Mouse (Mus musculus) kidney, embryonic 15.5 days (tissue): ENCODE data around the gene Fzd5. TPM values are rescaled to one million over a fixed set of nuclear protein-coding genes. Genes with fewer than 3 reads are reported as not detected.

Source experiments
- ATAC-seq: fragments of 200-750 bp; cut with Nextera tagmentation; replicated peaks from 2 replicates; pipeline ENCODE4 v1.8.0; 2017; ENCODE audit warnings: moderate TSS enrichment; ENCODE audit not compliant: low FRiP score
- H3K27ac ChIP-seq: fragments of 300-500 bp; sonication (generic); 2 replicates; pipeline ENCODE4 v1.5.1; 2015; ENCODE audit warnings: mild to moderate bottlenecking, inconsistent platforms
- H3K27me3 ChIP-seq: fragments of 300-500 bp; sonication (generic); 2 replicates; pipeline ENCODE4 v1.6.1; 2015; ENCODE audit warnings: inconsistent platforms
- H3K36me3 ChIP-seq: fragments of 300-500 bp; sonication (generic); 2 replicates; pipeline ENCODE4 v1.6.1; 2015; ENCODE audit warnings: inconsistent platforms
- H3K4me1 ChIP-seq: fragments of 300-500 bp; sonication (generic); 2 replicates; pipeline ENCODE4 v1.6.1; 2015; ENCODE audit warnings: inconsistent platforms
- H3K4me2 ChIP-seq: fragments of 300-500 bp; sonication (generic); 2 replicates; pipeline ENCODE4 v1.6.1; 2015; ENCODE audit warnings: moderate library complexity, mild to moderate bottlenecking, inconsistent platforms
- H3K4me3 ChIP-seq: fragments of 300-500 bp; sonication (generic); replicated peaks from 2 replicates; pipeline ENCODE4 v1.5.1; 2015; ENCODE audit warnings: mild to moderate bottlenecking, inconsistent platforms
- H3K9ac ChIP-seq: fragments of 300-500 bp; sonication (generic); 2 replicates; pipeline ENCODE4 v1.6.1; 2015; ENCODE audit warnings: mild to moderate bottlenecking, inconsistent platforms
- H3K9me3 ChIP-seq: fragments of 300-500 bp; sonication (generic); replicated peaks from 2 replicates; pipeline ENCODE4 v1.6.1; 2016; ENCODE audit warnings: inconsistent platforms
- WGBS: fragments of 180-500 bp; shearing (Covaris S2); methylation state at CpG from one replicate; pipeline ENCODE4 v1.1.7; 2015; ENCODE audit warnings: mixed read lengths; 5-methylcytosine and 5-hydroxymethylcytosine counted together
- polyA plus RNA-seq: library from polyadenylated mRNA; unstranded; fragments of >200 nt; fragmentation: Nextera tagmentation; extraction: Ambion mirVana; gene quantifications from 2 replicates; pipeline ENCODE4 v1.2.1, GENCODE M21; 2015

Fzd5 gene
- polyA plus RNA-seq, 1 experiment from 2014 or later: 2.2 TPM

GRCm38 (mm10) chr1:64732637-64733200 is 4.8 kb downstream of the Fzd5 start:
- WGBS: 60% methylated on average over 7 of the region's 7 CpGs
- H3K4me2 ChIP-seq: 0 out of 2 replicates have a peak overlapping the region, but pooled peaks have one; percentile 12
- H3K4me3 ChIP-seq: no peak overlapping the region
- no peaks in the 10 kb centered on the region for H3K9me3 ChIP-seq
- no peak for ATAC-seq
- no peak overlapping the region for H3K9ac ChIP-seq
- peaks cover 38% of the 10 kb centered on the region for H3K27me3 ChIP-seq
- H3K4me1 ChIP-seq: peaks cover 38% of the 10 kb centered on the region
- H3K27ac ChIP-seq: no peak overlapping the region
- H3K36me3 ChIP-seq: peaks cover 7% of the 10 kb centered on the region

GRCm38 (mm10) chr1:64732161-64732560 is 5.4 kb downstream of the Fzd5 start:
- 50% methylated on average over 10 of the region's 10 CpGs for WGBS
- Histone ChIP-seq H3K9ac (no peak overlapping the region), H3K27ac (no peak overlapping the region), H3K36me3 (peaks cover 7% of the 10 kb centered on the region), H3K9me3 (no peaks in the 10 kb centered on the region), H3K4me2 (no peak overlapping the region), H3K27me3 (peaks cover 38% of the 10 kb centered on the region), H3K4me3 (no peak overlapping the region), H3K4me1 (peaks cover 38% of the 10 kb centered on the region)
- no peak for ATAC-seq

GRCm38 (mm10) chr1:64731341-64732020 is 6.1 kb downstream of the Fzd5 start:
- peaks cover 37% of the 10 kb centered on the region for H3K4me1 ChIP-seq
- peaks cover 7% of the 10 kb centered on the region for H3K36me3 ChIP-seq
- H3K9me3 ChIP-seq: no peaks in the 10 kb centered on the region
- H3K27ac ChIP-seq: no peak overlapping the region
- H3K9ac ChIP-seq: no peak overlapping the region
- ATAC-seq: no peak
- no peak overlapping the region for H3K4me3 ChIP-seq
- 70% methylated on average over 16 of the region's 16 CpGs for whole genome bisulfite sequencing
- peaks cover 38% of the 10 kb centered on the region for H3K27me3 ChIP-seq
- H3K4me2 ChIP-seq: no peak overlapping the region

GRCm38 (mm10) chr1:64730046-64730445 is 7.5 kb downstream of the Fzd5 start:
- peaks cover 26% of the 10 kb centered on the region for H3K27me3 ChIP-seq
- H3K27ac ChIP-seq: no peak overlapping the region
- peaks cover 22% of the 10 kb centered on the region for H3K4me1 ChIP-seq
- no peak overlapping the region for H3K9ac ChIP-seq
- no peaks in the 10 kb centered on the region for H3K9me3 ChIP-seq
- 81% methylated on average over 4 of the region's 4 CpGs for WGBS
- no peak for ATAC-seq
- H3K4me2 ChIP-seq: no peak overlapping the region
- peaks cover 12% of the 10 kb centered on the region for H3K36me3 ChIP-seq
- H3K4me3 ChIP-seq: no peak overlapping the region

DNA sequence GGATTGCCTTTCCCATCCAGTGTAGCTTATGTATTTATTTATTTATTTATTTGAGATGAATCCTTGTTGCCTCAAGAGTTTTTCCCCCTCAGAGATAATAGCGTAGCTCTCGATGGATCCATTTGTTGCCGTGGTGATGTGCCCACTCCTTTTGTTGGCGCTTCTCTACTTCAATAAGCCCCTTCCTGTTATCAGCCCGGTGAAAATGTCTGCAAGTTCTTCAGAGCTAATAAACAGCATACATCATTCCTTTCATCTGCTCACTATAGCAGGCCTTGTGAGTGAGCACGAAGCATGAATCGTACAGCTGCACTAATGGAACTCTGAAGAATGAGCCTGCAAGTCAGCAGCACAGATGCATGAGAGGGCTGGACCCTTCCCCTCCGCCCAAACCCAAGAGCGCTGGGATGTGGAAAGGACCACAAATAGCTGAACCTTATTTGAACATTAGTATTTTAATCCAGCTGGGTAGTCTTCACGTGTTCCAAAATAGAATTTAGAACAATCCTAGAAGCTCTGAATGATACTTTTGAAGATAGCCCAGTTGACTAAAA is 16.4 kb downstream of the Fzd5 start:
- H3K4me2 ChIP-seq: no peak overlapping the region
- peaks cover 55% of the 10 kb centered on the region for H3K36me3 ChIP-seq
- no peak for ATAC-seq
- H3K27me3 ChIP-seq: no peaks in the 10 kb centered on the region
- H3K4me3 ChIP-seq: no peak overlapping the region
- no peak overlapping the region for H3K9ac ChIP-seq
- WGBS: 79% methylated on average over 10 of the region's 10 CpGs
- no peaks in the 10 kb centered on the region for H3K4me1 ChIP-seq
- H3K27ac ChIP-seq: no peak overlapping the region
- H3K9me3 ChIP-seq: no peaks in the 10 kb centered on the region

DNA sequence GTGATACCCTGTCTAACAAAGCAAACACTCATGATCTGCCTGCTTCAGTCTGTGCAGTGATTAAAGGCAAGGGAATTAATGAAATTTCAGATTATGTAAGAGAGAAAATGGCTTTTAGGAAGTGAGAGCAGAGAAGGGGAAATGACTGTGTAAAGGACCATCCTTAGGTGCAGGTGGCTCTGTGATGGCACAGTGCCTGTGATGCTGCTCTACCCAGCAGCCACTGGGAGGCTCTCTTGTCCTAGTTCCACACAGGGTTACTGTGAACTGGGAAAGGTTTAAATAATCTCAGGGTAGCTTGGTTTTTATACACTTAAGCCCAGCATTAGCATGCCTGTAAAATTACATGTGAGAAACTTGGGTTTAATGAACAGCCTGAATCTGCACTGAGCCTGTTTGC is 20.0 kb downstream of the Fzd5 start:
- H3K4me3 ChIP-seq: no peak overlapping the region
- no peaks in the 10 kb centered on the region for H3K4me1 ChIP-seq
- no peak overlapping the region for H3K27ac ChIP-seq
- H3K27me3 ChIP-seq: no peaks in the 10 kb centered on the region
- peaks cover 66% of the 10 kb centered on the region for H3K36me3 ChIP-seq
- H3K9me3 ChIP-seq: no peaks in the 10 kb centered on the region
- no peak overlapping the region for H3K4me2 ChIP-seq
- no peak overlapping the region for H3K9ac ChIP-seq
- ATAC-seq: 0 out of 2 replicates have a peak, but pooled peaks have one; percentile 66

DNA sequence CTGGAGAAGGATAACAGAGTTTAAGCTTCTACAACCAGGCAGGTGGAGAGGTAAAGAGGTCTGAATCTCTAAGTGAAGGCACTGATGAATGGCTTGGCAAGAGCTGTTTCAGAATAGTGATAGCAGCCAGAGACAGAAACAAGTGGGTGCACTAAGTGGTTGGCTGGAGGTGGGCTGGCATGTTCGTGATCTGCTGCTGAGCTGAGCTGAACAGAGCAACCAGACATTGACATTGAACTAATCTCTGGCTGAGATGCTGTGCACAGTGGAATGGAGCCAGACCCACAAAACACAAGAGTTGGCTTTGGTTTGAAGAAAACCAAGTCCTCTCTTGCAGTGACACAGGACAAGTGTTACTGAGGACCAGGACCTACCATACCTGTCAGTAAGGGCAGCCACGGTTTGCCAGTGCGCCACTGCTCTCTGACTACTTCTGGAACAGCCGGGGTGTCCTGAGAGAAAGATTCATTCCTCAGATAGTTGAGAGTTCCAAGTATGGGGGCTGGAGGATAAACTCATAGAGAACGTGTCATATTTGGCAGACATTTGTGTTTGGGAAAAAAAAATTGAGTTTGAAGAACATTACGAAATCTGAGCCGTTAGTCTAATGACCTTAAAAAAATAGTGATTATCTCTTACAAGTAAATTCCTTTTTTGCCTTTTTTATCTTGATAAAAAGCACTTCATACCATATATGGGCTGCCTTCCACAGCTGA is 20.8 kb downstream of the Fzd5 start:
- Histone ChIP-seq H3K36me3 (peaks cover 60% of the 10 kb centered on the region), H3K9me3 (no peaks in the 10 kb centered on the region), H3K27ac (no peak overlapping the region), H3K4me1 (no peaks in the 10 kb centered on the region), H3K4me3 (no peak overlapping the region), H3K4me2 (no peak overlapping the region), H3K27me3 (no peaks in the 10 kb centered on the region), H3K9ac (no peak overlapping the region)
- 83% methylated on average over 7 of the region's 7 CpGs for WGBS
- ATAC-seq: no peak

DNA sequence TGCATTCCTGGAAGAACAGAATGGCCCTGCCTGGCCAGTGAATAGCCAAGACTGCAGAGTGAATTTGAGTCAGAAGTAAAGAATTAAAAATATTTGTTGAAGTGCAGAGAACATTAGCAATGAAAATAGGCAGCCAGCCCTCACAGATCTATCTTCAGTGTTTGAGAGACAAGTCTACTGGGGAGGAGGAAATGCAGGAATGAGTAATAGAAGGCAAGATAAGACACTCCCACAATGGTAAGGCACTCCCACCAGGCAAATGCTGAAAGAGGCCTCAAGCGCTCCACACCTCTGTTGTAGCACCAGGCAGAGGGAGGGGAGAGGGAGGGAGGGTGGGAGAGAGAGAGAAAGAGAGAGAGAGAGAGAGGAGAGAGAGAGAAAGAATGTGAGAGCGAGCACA is 22.1 kb downstream of the Fzd5 start:
- Histone ChIP-seq H3K4me2 (no peak overlapping the region), H3K4me1 (no peaks in the 10 kb centered on the region), H3K9me3 (no peaks in the 10 kb centered on the region), H3K4me3 (no peak overlapping the region), H3K9ac (no peak overlapping the region), H3K36me3 (peaks cover 47% of the 10 kb centered on the region), H3K27me3 (no peaks in the 10 kb centered on the region), H3K27ac (no peak overlapping the region)
- WGBS: 61% methylated on average over 2 of the region's 2 CpGs
- ATAC-seq: no peak

DNA sequence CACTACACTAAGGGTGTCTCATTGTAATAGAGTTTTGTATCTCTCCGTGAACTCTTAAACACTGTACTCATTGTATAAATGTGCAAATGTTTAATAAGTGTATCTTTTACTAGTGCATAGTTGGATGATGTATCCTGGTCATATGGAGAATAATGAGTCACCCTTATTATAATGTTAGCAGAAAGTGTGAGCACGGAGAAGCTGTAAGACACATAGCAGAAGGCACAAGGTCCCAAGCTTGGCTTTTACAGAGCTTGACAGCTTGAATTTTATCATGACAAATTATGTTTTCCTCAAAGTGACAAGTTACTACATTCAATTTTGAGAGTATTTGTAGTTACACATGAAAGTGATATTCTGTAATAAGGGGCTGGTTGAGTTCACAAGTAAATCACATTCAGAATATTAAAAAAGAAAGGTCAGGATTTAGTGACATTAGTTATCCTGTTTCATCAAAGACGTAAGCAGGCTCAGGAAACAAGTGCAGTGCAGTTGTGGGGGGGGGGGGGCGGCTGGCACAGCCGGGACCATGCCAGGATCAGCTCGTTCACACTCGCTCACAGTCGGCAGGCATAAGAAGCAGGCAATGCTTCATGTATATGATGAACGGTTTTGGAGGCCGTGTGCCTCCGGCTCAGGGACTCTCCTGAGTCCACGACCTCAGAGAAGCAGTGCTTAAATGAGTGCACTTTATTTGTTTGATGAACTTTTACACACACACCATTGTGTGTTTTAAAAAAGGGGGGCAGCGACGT is 25.4 kb downstream of the Fzd5 start:
- ATAC-seq: no peak
- Histone ChIP-seq H3K4me2 (no peak overlapping the region), H3K27me3 (no peaks in the 10 kb centered on the region), H3K9ac (no peak overlapping the region), H3K9me3 (no peaks in the 10 kb centered on the region), H3K27ac (no peak overlapping the region), H3K36me3 (peaks cover 40% of the 10 kb centered on the region), H3K4me3 (no peak overlapping the region), H3K4me1 (no peaks in the 10 kb centered on the region)
- WGBS: 82% methylated on average over 14 of the region's 14 CpGs

- Histone ChIP-seq H3K9ac (no peak overlapping the region), H3K27ac (no peak overlapping the region), H3K4me1 (no peaks in the 10 kb centered on the region), H3K4me2 (no peak overlapping the region), H3K4me3 (no peak overlapping the region), H3K27me3 (no peaks in the 10 kb centered on the region), H3K9me3 (no peaks in the 10 kb centered on the region), H3K36me3 (peaks cover 25% of the 10 kb centered on the region)
- ATAC-seq: no peak
- 14% methylated on average over 2 of the region's 2 CpGs for WGBS
Observed at GRCm38 (mm10) chr1:64709891-64710290, 27.7 kb downstream of the Fzd5 start.

GRCm38 (mm10) chr1:64706610-64707009 is 30.9 kb downstream of the Fzd5 start:
- WGBS: 92% methylated on average over 2 of the region's 2 CpGs
- no peaks in the 10 kb centered on the region for H3K9me3 ChIP-seq
- H3K9ac ChIP-seq: no peak overlapping the region
- ATAC-seq: no peak
- peaks cover 31% of the 10 kb centered on the region for H3K36me3 ChIP-seq
- no peak overlapping the region for H3K27ac ChIP-seq
- no peaks in the 10 kb centered on the region for H3K27me3 ChIP-seq
- no peak overlapping the region for H3K4me3 ChIP-seq
- H3K4me1 ChIP-seq: no peaks in the 10 kb centered on the region
- no peak overlapping the region for H3K4me2 ChIP-seq

DNA sequence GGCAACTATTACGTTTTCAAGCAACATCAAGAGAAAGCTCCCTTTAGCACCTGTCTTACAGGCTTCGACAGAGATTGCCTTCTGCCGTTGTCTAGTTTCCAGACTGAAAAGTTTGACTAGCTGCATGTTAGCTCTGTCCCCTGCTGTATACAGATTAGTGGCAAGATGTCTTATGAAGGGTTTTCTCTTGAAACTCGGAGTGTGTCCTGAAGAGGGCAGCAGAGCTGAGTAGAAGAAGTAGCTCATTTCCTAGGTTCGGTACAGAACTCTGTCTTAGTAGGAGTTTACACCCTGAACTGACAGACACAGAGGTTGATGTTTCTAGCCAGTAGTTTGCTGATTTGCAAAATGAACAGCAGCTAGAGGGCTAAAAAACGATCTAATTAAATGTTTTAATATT is 32.3 kb downstream of the Fzd5 start:
- no peaks in the 10 kb centered on the region for H3K27me3 ChIP-seq
- H3K9ac ChIP-seq: no peak overlapping the region
- H3K4me1 ChIP-seq: no peaks in the 10 kb centered on the region
- H3K27ac ChIP-seq: no peak overlapping the region
- WGBS: 48% methylated on average over 6 of the region's 6 CpGs
- H3K36me3 ChIP-seq: peaks cover 32% of the 10 kb centered on the region
- no peak overlapping the region for H3K4me2 ChIP-seq
- ATAC-seq: peak; percentile 40; the same call in 1 of the 2 replicates
- H3K9me3 ChIP-seq: no peaks in the 10 kb centered on the region
- H3K4me3 ChIP-seq: no peak overlapping the region
